Mouse (Mus musculus): ENCODE results near the gene Tmc7. TPM values are rescaled to one million over a fixed set of nuclear protein-coding genes. Genes with fewer than 3 reads are reported as not detected.

Gene Tmc7
- total RNA-seq, 2 experiments from 2014 or later: 18.6 to 19.4 TPM

GRCm38 (mm10) chr7:118503844-118504243 lies 80.7 kb downstream of the Tmc7 start:
- DNase-seq (ENCODE audit: low spot score in 2 of 2): no peak

DNA sequence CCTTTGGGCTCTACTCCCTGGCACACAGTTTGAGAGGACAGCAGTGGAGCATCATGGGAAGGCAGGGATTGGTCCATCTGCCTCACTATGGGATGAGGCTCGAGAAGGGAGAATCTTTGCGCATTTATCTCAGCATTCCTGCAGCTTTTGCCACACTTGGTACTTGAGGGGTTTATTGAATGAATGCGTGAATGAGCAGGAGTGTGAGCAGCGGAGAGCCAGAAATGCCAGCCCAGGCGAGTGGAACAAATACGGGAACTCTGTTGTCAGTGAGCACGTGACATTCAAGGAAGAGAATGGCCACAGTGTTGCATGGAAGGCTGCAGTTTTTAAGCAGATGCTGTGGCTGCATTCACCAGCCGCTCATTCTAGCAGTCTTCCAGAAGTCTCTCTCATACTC lies 82.2 kb downstream of the Tmc7 start:
- DNase-seq (ENCODE audit: low spot score in 2 of 2): no peak

GRCm38 (mm10) chr7:118499784-118500435 lies 84.6 kb downstream of the Tmc7 start:
- DNase-seq (ENCODE audit: low spot score in 2 of 2): no peak

GRCm38 (mm10) chr7:118498984-118499783 lies 85.4 kb downstream of the Tmc7 start:
- DNase-seq (ENCODE audit: low spot score in 2 of 2): no peak

- no peak for DNase-seq (ENCODE audit: low spot score in 2 of 2)
Observed at GRCm38 (mm10) chr7:118494892-118495579, 89.5 kb downstream of the Tmc7 start.

- no peak for DNase-seq (ENCODE audit: low spot score in 2 of 2)
Observed at GRCm38 (mm10) chr7:118493892-118494291, 90.6 kb downstream of the Tmc7 start.

DNA sequence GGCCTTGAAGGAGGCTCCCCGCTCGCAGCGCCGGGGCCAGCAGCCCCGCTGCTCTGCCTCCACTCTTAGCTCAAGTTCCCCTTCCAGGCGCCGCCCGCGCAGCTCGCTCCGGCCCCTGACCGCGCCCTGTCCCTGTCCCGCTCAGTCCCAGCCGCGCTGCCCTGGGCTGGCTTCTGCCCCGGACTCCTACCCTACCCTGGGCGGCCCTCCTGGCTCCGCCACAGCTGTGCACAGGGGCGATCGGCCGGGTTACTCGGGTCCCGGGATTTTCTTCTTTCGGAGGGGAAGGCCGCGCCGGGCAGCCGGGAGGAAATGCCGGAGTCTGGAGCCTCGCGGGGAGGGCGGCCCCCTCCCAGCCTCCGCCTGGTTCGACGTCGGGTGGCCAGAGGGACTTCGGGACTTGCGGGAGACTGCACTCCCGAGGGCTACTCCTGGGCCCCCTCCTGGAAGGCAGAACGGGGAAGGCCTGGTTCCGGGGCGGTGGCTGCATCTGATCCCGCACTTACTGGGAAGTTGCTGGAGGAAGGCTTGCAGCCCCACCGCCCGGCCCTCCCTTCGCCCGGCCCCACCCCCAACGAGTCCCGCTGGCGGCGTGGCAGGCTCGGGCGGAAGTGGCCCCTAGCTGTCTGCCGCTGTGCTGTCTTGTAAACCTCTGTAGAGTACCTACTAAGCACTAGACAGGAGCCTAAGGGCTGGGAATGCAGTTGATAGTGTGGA lies 92.9 kb downstream of the Tmc7 start, which contains the start of gene Itpripl2:
Gene Itpripl2, minus strand, starts transcription at position 545 of the 717 bp plus-strand sequence.
- DNase-seq (ENCODE audit: low spot score in 2 of 2): peak; percentile 38 to 51

DNA sequence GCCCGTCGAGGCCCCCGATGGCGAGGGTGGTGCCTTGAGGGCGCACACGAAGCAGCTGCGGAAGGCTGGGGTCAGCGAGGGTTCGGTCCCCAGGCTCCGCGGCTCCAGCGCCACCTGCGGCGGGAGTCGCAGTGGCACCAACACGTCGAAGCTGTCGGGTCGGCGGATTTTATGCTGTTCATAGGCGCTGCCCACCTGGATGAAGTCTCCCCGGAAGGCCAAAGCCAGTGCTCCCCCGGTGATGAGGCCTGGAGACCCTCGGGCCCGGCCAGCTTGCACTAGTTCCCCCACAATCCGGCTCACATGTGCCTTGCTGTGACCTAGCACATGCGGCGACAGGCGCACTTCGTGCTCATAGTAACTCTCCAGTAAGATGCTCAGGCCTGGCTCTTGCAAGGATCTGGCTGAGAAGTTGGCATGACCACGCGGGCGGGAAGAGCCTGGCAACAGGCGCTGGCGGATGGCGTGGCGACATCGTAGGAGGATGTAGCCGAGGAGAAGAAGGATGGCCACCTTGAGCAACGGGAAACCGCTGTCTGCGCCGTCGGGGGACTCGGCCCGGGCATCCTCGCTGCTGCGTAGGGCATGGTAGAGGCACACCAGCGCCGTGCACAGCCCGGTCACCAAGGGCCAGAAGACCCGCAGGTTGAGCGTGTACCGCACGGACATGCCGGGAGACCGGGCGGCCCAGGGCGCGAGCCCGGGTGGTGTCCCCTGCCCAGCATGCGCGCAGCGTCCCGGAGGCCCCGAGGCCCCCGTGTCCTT lies 93.7 kb downstream of the Tmc7 start:
- peak; percentile 14 to 40 for DNase-seq (ENCODE audit: low spot score in 2 of 2)

GRCm38 (mm10) chr7:118489706-118490665 lies 94.5 kb downstream of the Tmc7 start:
- no peak for DNase-seq (ENCODE audit: low spot score in 2 of 2)

DNA sequence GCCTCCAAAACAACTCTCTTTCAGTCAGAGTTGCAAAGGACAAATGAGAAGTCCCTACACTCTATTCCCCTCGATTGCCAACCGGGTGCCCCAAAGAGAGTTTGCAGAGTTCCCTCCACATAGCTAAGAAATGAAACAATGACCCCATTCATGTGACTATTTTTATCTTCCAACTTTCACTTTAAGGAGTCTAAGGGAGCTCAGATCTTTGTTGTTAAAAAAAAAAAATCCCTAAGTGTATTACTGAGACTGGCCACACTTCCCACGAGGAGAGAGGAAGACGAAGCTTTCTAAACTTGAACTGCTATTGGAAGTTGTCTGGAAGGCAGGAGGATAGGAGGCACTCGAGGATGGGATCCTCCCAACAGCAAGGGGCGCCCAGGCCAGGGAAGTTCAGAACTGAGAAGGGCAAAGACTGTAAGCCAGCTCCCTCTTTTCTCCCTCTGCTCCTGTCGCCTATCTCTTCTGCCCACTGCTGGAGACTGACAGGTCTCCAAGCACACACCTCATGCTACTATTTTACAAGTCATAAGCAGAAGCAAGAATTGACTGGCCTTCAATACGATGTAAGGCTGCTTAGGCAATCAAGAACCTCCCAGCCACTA lies 96.4 kb downstream of the Tmc7 start:
- no peak for DNase-seq (ENCODE audit: low spot score in 2 of 2)

DNA sequence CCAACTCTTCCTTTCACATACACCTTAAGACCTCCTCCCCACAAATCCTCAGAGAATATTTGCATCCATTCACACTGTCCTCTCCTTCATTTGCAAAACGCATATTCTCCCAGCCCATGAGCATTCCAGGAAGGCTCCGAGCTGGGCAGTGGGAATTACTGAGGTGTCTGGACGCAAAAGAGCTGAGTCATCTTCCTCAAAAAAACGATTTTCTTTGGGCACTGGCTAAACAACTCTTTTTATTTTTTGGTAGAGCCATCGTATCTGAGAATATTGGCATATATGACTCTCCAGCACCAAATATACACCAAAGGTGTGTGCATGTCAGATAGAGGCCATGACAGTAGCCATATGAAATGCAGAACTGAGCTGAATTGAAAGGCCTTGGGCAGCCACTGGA lies 97.6 kb downstream of the Tmc7 start:
- DNase-seq (ENCODE audit: low spot score in 2 of 2): no peak

Other genes with a start within 250 kb of the Tmc7 start
- 10 to 100 TPM; 45.9 to 49.3 TPM for gene Syt17, start 136.5 kb downstream of the Tmc7 start, total RNA-seq (2021)
- 1 to 10 TPM; 4.0 TPM for gene Itpripl2, start 92.8 kb downstream of the Tmc7 start, total RNA-seq (2021)
- gene Coq7, start 51.4 kb downstream of the Tmc7 start, total RNA-seq (2021): 10 to 100 TPM; 37.3 to 39.2 TPM
- under 1 TPM; 0.29 to 0.32 TPM for gene Tmc5, start 12.6 kb upstream of the Tmc7 start, total RNA-seq (2021)
- gene Gde1, start 121.0 kb upstream of the Tmc7 start, total RNA-seq (2021): 100 to 1,000 TPM; 201 to 207 TPM
- gene Ccp110, start 127.8 kb upstream of the Tmc7 start, total RNA-seq (2021): 10 to 100 TPM; 31.5 to 34.1 TPM
- gene Vps35l, start 155.5 kb upstream of the Tmc7 start, total RNA-seq (2021): 10 to 100 TPM; 71.1 to 77.8 TPM